Mouse (Mus musculus) embryonic stem cell, embryonic (primary cell): ENCODE measurements at regions not wholly inside any gene's neighbourhood (a gene's known extent, or its start where the extent isn't known, plus 50 kb on each side); places are given as distances from the start of the nearest gene placed in this dataset.
"Not testable (repeated sequence)": the region's sequence is repeated elsewhere in the genome, so short reads cannot be mapped to it uniquely, and the experiment has no call there.

Source experiments
- CTCF ChIA-PET, 4 experiments: fragments of 300-600 bp in 2 of 4; fragments of 350-600 bp in 2 of 4; sonication (Branson Sonifier 250); formaldehyde crosslinking; loops; one replicate each; lab custom pipeline; 2022; ENCODE audit warnings: inconsistent platforms in 2 of 4; lab: Charles Lee
- POLR2A ChIA-PET, 4 experiments: fragments of 300-600 bp in 2 of 4; fragments of 350-600 bp in 2 of 4; sonication (Branson Sonifier 250); formaldehyde crosslinking; loops; one replicate each; lab custom pipeline; 2022; ENCODE audit warnings: antibody characterized with exemption in 4 of 4, inconsistent platforms in 1 of 4; lab: Charles Lee

DNA sequence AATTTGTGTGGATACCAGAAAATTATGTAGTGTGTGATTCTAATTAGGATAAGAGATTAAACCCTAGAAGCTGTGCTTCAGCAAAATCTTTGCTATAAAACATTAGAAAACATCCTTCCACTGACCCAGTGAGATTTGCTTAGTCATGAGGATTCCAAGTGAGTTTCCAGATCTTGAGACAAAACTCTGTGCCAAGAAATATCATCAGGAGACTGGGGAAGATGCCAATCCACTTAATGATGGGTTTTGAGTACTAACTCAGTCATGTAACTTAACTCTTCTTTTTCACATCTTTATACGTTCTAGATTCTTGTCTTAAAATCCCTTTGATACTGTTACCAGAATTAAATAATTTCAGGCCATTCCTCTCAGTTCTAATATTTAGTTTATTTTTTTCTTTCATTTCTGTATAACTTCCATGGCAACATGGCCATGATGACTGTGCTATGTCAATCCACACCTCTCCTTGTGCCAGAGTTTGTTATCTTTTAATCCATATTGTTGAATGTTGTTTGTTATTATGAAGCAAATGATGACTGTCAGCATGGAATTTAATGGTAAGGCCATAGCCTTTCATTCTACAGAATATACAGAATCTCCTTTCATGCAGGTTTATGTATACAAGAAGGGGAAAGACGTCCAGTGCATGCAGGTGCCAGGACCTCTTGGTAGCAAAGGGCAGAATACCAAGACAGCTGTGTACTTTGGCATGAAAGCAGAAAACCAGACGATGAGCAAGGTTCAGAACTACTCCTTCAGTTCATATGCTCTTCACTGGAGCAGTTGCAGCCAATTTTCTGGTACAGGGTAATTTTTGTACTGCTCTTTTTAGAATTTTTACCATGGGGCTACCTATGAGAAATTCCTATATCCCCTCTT lies 599.7 kb upstream of the Adamts5 start:
- CTCF ChIA-PET, result no interaction called here

DNA sequence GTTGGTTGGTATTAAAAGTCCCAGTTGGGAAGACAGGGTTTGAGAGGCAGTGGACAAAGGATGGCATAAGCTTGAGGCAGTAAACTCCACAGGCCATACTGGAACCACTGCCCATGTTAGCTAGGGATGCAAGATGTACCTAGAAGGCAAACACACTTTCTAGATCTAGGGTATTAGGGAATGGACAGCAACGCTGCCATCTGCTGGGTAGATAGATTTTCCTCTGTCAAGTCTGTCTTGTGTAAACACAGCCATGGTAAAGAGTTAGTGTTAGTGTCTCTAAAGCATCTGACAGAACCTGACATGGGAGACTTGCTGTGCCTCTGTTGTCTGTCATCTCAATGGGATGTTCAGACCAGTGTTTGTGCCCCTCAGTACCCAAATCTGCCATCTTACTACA lies 573.5 kb upstream of the Adamts5 start:
- CTCF ChIA-PET, result no interaction called here
- POLR2A ChIA-PET, result interaction anchor here in 1 of 4 experiments (0.5 kb wide), 1 partner anchor 233 kb away, joined by 3 read pairs; no protein-coding TSS in a partner anchor

More for the DNA sequence above, 599.7 kb upstream of the Adamts5 start:
- POLR2A ChIA-PET, result no interaction called here

DNA sequence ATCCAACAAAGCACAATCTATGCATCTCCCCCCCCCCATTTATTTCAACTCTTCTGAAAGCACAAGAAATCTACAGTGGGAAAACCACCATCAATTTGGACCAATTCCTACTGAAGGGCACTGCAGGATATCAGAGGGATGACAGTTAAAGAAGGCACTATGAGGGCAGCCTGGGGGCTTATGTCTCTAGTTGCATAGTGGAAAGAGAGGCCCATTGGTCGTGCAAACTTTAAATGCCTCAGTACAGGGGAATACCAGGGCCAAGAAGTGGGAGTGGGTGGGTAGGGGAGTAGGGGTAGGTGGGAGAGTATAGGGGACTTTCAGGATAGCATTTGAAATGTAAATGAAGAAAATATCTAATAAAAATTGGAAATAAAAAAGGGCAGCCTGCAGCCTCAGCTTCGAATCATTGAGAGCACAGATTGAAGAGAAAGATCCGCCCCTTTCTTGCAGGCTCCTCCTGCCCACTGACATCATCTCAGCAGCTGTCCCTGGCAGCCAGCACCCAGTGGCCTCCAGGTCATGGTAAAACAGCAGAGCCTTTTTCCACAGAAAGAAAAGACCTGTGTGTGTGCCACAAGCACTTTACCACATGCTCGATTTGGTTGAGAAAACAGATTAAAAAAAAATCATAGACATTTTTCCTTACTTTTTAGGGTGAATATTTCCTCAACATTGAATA lies 571.6 kb upstream of the Adamts5 start:
- ChIA-PET CTCF (no interaction called here), POLR2A (no interaction called here)

DNA sequence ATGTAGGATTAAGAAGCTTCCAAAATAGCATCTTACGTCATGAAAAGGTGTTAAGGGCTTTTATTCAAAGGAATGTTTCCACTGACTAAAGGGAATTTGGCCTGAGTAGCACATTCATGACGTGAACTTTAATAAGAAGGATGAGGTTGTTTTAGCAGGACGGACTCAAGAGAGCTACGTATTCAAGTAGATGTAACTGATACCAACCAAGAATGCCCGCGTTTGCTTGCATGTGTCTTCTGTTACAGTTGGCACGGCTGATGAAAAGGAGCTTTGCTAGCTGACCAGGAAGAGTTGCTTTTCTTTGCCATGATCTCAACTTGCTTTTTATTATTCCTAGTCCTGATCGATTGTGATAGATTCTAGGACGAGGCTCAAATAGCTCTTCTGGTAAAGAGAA lies 559.4 kb upstream of the Adamts5 start:
- CTCF ChIA-PET, result no interaction called here
- POLR2A ChIA-PET, result interaction anchor here in 1 of 4 experiments (1.1 kb wide), 1 partner anchor 9 kb away, joined by 3 read pairs; no protein-coding TSS in a partner anchor

DNA sequence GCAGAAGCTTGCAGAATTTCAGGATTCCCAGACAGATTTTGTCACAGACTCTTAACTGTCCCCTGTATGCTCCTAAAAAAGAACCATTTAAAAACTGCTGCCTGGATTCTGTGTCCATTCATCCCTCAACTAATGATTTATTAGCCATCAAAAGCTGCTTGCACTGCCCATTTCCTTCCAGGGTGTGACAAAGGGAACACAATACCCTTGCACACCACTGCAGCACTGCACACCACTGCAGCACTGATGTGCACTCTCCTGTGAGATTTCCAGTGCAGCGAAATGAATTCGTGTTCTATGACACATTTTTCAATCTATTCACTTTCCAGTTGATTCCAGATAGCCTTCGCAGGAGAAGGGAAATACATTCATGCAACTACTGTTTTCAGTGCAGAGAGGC lies 555.0 kb upstream of the Adamts5 start:
- POLR2A ChIA-PET, result no interaction called here
- CTCF ChIA-PET, result no interaction called here

DNA sequence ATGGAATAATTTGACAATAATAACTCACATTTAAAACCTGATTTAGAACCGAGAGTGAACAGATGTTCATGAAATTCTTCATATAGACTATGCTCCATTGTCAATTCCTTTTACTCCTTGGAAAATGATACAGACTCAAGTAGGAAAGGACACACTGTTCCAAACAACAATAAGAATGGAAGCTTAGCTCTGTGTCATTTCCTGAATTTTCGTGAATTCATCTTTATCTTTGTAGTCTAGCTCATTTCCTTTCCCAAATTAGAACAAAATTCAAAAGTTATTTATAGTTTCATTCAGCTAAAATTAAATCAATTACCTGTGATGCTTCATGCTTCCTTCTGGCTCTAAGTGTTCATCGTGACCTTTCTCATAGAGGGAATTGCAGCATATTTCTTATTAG lies 553.2 kb upstream of the Adamts5 start:
- ChIA-PET POLR2A (no interaction called here), CTCF (no interaction called here)

DNA sequence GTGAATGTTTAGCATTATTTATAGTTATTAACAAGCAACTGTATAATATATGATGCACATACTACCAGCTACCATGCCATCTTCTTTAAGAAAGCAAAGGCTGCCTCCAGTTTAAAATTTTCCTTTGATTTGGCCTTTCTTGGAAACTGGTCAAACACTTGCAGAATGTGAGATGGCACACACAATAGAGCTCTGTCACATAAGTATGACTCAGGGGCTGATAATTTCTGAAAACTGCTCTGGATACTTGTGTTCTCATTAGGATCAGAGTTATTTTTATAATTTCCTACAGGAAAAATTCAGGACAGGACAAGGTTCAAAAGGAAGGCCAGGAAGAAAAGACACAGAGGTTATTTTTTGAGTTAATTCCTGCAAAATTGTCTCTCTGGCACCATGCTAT lies 552.4 kb upstream of the Adamts5 start:
- POLR2A ChIA-PET, result no interaction called here
- CTCF ChIA-PET, result no interaction called here

DNA sequence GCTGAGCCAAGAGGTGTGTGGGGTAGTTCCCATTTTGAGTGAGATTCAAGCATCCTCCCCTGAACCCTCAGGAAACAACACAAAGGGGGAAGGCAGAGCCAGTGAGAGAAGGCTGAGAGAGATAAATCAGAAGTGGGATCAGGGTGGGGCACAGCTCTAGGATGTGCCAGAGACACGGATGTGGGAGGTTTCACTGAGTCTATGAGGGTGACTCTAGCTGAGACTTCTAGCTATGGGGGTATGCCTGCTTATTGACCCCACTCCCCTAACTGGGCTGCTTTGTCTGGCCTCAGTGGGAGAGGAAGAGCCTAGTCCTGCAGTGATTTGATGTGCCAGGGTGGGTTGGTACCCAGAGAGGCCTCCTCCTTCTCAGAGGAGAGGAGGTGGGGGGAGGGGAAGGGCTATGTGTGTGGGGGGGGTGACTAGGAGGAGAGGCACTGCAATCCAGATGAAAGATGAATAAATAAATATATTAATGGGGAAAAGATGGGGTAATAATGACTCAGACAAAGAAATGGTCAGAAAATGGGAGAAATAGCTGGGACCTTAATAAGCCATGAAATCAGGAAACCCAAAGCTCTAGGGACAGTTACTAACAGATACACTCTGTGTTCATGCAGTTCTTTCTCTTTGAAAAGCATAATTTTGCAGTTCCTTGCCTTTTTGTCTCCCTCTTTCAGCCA lies 547.0 kb upstream of the Adamts5 start:
- POLR2A ChIA-PET, result no interaction called here

DNA sequence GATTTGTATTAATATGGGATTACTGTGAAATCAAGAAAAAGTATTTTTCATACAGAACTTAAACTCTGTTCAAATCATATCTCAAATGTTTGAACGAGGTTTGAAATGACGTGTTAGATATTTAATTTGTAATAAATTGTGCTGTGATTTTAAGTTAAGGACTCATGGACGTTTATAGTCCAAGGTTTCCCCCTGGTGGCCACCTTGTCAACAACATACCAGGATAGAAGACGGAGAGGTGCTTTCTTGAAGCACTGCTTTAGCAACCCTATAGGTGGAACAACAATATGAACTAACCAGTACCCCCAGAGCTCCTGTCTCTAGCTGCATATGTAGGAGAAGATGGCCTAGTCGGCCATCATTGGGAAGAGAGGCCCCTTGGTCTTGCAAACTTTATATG lies 517.8 kb upstream of the Adamts5 start:
- POLR2A ChIA-PET, result not testable (repeated sequence)
- CTCF ChIA-PET, result interaction anchor here in 1 of 4 experiments (0.7 kb wide), 1 partner anchor 485 kb away, joined by 3 read pairs; no protein-coding TSS in a partner anchor

More for the DNA sequence above, 547.0 kb upstream of the Adamts5 start:
- CTCF ChIA-PET, result no interaction called here

DNA sequence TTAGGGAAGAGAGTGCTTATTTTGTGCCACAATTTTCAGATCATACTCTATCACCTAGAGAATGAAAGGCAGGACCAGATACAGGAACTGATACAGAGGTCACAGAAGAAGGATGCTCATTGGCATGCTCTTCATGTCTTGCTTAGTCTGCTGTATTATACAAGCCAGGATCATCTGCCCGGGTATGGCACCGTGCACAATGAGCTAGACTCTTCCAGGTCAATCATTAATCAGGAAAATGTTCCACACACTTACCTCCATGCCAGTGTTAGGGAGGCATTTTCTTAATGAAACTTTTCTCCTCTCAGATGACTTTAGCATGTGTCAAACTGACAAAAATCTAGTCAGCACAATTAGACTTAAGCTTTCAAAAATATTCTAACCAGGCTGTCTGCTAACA lies 502.7 kb upstream of the Adamts5 start:
- CTCF ChIA-PET, result no interaction called here
- POLR2A ChIA-PET, result no interaction called here

DNA sequence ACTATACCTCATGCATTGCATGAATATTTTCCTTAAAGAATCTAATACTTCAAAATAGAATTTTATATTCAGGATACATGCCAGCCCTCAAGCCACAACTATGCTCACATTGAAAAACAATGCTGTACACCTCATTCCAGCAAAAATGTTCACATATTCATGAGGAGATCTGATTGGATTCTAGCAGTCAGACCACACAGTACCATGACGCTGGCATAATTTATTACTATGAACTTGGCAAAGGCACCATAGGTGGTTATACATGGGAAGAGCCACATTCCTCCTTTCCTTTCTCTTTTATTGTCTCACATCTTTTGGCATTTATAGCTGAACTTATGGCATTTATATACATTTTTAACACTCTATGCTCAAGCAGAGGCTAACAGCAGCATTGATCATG lies 499.8 kb upstream of the Adamts5 start:
- ChIA-PET CTCF (no interaction called here), POLR2A (no interaction called here)

DNA sequence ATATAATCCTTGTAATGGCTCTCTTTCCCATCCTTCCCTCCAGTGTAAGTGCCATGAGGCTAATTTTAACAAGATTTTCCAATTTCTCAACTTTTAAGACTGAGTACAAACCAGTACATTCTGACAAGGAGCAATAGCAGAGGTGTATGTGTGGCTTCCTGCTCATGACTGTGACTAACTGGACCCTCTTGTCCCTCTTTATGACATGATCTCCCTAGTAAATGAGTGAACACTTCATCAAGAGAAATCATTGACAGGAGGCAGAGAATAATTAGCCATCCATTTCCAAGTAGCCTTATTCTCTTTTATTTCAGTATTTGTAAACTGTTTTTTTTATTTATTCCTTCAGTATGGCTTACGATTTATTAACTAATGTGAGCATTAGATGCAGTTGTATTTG lies 497.7 kb upstream of the Adamts5 start:
- CTCF ChIA-PET, result no interaction called here

DNA sequence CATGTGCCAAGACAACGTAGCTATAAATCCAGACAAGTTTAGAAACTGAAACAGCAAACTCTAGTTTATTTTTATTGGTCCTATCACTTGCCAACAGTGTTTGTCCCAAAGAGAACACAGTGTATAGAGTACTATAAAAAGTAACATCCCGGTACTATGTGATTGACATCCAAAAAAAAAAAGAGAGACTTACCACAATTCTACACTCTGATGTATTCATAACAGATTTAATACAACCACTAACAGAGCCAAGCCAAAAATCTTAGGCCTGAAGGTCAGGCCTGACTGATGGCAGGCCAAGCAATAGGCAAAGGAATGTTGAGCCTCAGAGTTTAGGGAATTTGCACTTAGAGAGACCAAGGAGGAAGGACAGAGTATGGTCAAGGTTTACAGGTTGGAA lies 495.9 kb upstream of the Adamts5 start:
- CTCF ChIA-PET, result no interaction called here
- POLR2A ChIA-PET, result no interaction called here

More for the DNA sequence above, 497.7 kb upstream of the Adamts5 start:
- POLR2A ChIA-PET, result no interaction called here

DNA sequence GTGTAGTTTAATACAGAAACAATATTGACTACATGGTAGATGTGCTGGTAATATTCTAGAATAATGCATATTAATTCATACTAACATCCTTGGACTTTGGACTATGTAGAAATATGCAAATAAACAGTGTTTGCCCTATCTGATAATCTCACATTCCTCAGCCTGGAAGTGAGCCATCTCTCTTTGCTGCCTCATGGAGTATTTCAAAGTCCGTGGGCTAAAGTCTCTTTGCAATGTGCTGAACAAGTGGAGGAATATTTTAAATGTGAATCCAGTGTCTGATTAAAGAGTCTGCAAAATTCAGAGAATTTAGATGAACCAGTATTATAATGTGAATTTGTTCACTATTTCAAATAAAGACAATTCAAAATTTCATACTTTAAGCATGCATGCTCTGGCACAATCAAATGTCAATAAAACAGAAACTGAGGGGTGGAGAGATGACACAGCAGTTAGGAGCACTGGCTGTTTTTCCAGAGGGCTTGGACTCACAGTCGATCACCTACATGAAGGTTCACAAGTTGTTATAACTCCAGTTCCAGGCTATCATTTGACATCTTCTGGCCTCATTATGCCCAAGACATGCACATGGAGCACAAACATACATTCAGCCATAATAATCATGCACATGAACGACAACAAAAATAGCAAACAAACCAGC lies 487.6 kb upstream of the Adamts5 start:
- ChIA-PET POLR2A (no interaction called here), CTCF (no interaction called here)

DNA sequence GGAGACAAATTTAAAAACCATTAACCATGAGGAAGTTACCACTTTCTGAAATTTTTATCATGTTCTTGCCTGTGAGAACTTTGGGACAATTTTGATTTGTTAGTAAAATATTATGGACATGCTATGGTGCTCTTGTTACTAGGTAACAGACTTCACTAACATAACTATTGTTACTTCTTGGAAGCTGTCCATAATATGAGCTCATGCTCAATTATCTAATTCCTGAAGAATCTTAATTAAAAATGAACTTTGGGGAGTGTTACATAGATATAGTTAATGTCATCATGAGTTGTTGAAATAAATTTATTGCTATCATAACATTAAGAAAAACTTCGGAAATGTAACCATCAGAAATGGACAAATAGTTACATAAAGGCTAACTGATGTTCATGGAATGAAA lies 486.5 kb upstream of the Adamts5 start:
- ChIA-PET POLR2A (no interaction called here), CTCF (no interaction called here)

DNA sequence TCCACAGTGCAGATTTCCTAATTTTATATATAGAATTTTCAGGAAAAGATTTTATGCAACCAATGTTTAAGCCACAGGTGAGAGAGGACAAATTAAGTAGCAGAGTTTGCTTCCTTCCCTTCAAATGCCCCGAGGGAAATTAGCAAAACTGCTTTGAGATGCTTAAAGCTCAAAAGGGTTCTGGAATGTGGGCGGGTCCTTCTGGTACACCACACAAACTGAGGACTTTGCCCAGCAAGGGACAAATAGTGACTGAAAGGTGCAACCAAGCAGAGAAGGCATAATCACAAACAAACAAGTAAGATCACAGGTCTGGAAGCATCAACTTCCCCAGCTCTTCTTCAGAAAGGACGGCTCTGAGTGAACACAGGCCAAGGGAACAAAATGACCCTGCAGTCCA lies 476.4 kb upstream of the Adamts5 start:
- ChIA-PET CTCF (no interaction called here), POLR2A (no interaction called here)

DNA sequence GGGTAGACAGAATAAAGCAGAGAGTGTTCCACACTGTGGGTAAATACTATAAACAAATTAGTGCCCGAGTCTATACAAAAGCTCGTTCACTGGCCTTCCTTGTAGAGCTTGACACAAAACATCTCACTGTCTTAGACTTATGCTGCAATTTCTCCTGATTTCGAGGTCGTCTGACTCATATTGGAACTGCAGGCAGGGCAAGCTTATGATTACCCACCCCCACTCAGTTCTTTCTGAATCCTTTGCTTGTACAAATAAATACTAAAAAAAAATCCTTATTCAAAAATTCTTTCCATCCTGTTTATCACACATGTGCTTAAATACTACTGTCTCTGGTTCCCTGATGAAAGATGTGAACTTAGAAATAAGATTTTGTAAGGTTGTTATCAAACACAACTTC lies 470.0 kb upstream of the Adamts5 start:
- CTCF ChIA-PET, result no interaction called here

DNA sequence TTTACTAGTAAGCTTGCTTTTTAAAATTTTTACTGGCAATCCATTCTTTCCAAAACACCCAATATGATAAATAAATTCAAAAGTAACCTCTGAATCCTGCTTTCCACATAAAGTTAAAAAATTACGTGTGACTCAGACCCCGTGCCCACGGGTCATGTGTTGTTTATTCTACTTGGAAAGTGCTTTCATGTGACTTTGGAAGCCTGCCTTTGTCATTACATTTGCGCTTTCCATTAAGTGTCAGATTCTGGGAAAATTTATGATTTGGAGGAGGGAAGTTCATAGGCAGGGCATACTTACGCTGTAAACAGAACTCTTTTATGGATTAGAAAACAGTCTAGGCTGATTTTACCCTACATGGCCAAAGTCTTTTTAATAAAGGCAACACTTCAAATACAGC lies 466.8 kb upstream of the Adamts5 start:
- ChIA-PET CTCF (no interaction called here), POLR2A (interaction anchor here in 1 of 4 experiments (0.6 kb wide), 1 partner anchor 540 kb away, joined by 3 read pairs; no protein-coding TSS in a partner anchor)

More for the DNA sequence above, 470.0 kb upstream of the Adamts5 start:
- POLR2A ChIA-PET, result no interaction called here

DNA sequence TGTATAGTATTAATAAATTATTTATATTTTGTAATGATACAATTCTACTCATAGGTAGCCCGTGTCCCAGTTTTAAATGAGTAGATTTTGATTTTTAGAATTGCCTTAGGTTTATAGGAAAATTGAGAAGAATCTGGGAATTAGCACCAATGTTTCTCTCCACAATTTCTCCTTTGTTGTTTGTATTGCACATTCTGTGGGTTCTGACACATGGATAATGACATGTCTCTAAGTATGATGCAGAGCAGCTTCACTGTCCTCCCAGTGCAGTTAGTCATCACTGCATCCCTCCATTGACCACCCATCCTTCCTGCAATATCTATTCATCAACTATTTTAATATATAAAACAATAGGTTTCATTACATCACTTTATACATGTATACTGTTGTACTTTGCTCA lies 464.6 kb upstream of the Adamts5 start:
- CTCF ChIA-PET, result no interaction called here
- POLR2A ChIA-PET, result no interaction called here

DNA sequence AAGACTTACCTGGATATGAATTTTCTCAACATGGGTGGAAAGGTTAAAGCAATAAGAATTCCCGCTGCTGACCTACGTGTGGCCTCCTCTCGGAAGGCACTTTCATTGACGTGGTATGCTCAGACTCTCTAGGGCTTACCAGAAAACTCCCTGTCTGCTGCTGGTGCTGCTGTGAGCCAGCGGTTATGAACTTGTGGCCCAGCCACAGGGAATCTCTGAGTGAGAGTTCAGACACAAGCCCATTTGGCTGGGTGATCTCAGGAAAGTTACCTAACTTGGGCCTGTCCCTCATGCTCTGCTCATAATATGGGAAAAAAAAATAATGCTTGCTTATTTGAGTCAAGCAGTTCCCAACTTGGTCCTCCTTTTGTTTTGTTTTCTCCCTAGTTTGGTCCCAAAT lies 459.5 kb upstream of the Adamts5 start:
- ChIA-PET POLR2A (no interaction called here), CTCF (no interaction called here)
